Mouse (Mus musculus) forebrain, embryonic 13.5 days (tissue): ENCODE measurements around the gene Abca5. TPM values are rescaled to one million over a fixed set of nuclear protein-coding genes. Genes with fewer than 3 reads are reported as not detected.

ENCODE experiments used
- ATAC-seq: fragments of 200-750 bp; cut with Nextera tagmentation; 2 replicates; pipeline ENCODE4 v1.8.0; 2017
- H3K27ac ChIP-seq: fragments of 300-500 bp; sonication (generic); 2 replicates; pipeline ENCODE4 v1.5.1; 2015; ENCODE audit warnings: inconsistent platforms, mild to moderate bottlenecking, moderate library complexity
- H3K27me3 ChIP-seq: fragments of 300-500 bp; sonication (generic); 2 replicates; pipeline ENCODE4 v1.6.1; 2015; ENCODE audit warnings: mild to moderate bottlenecking, inconsistent platforms
- H3K36me3 ChIP-seq: fragments of 300-500 bp; sonication (generic); 2 replicates; pipeline ENCODE4 v1.6.1; 2015; ENCODE audit warnings: mild to moderate bottlenecking, inconsistent platforms; ENCODE audit not compliant: poor library complexity, severe bottlenecking
- H3K4me1 ChIP-seq: fragments of 300-500 bp; sonication (generic); 2 replicates; pipeline ENCODE4 v1.6.1; 2015; ENCODE audit warnings: inconsistent platforms
- H3K4me2 ChIP-seq: fragments of 300-500 bp; sonication (generic); 2 replicates; pipeline ENCODE4 v1.6.1; 2015; ENCODE audit warnings: inconsistent platforms, mild to moderate bottlenecking, moderate library complexity
- H3K4me3 ChIP-seq: fragments of 300-500 bp; sonication (generic); 2 replicates; pipeline ENCODE4 v1.5.1; 2015; ENCODE audit warnings: mild to moderate bottlenecking, inconsistent platforms
- H3K9ac ChIP-seq: fragments of 300-500 bp; sonication (generic); 2 replicates; pipeline ENCODE4 v1.6.1; 2015; ENCODE audit warnings: mild to moderate bottlenecking, inconsistent platforms
- H3K9me3 ChIP-seq: fragments of 300-500 bp; sonication (generic); replicated peaks from 2 replicates; pipeline ENCODE4 v1.6.1; 2016; ENCODE audit warnings: inconsistent platforms
- WGBS: fragments of 180-500 bp; shearing (Covaris S2); methylation state at CpG from one replicate; pipeline ENCODE4 v1.1.7; 2015; 5-methylcytosine and 5-hydroxymethylcytosine counted together
- polyA plus RNA-seq: library from polyadenylated mRNA; unstranded; fragments of >200 nt; fragmentation: Nextera tagmentation; extraction: Ambion mirVana; gene quantifications from 2 replicates; pipeline ENCODE4 v1.2.1, GENCODE M21; 2015

The Abca5 gene
- polyA plus RNA-seq, 1 experiment from 2014 or later = 4.8 TPM

GRCm38 (mm10) chr11:110257061-110257460 lies 80.5 kb downstream of the Abca5 start:
- no peak overlapping the region for H3K4me3 ChIP-seq
- H3K4me2 ChIP-seq = no peak overlapping the region
- no peak overlapping the region for H3K9ac ChIP-seq
- ATAC-seq = no peak
- peaks cover 7% of the 10 kb centered on the region for H3K9me3 ChIP-seq
- WGBS = 91% methylated on average over 4 of the region's 4 CpGs
- no peaks in the 10 kb centered on the region for H3K36me3 ChIP-seq
- H3K27me3 ChIP-seq = no peaks in the 10 kb centered on the region
- H3K4me1 ChIP-seq = no peaks in the 10 kb centered on the region
- no peak overlapping the region for H3K27ac ChIP-seq

GRCm38 (mm10) chr11:110252256-110252655 lies 85.3 kb downstream of the Abca5 start:
- Histone ChIP-seq H3K9me3 (no peaks in the 10 kb centered on the region), H3K4me2 (no peak overlapping the region), H3K27ac (no peak overlapping the region), H3K27me3 (no peaks in the 10 kb centered on the region), H3K36me3 (no peaks in the 10 kb centered on the region), H3K4me1 (no peaks in the 10 kb centered on the region), H3K9ac (no peak overlapping the region), H3K4me3 (no peak overlapping the region)
- no peak for ATAC-seq
- 85% methylated on average over 3 of the region's 3 CpGs for WGBS

GRCm38 (mm10) chr11:110251534-110251933 lies 86.0 kb downstream of the Abca5 start, which contains the start of gene Abca6:
Gene Abca6 (minus strand): TSS chr11:110251776.
- WGBS = 24% methylated on average over 8 of the region's 8 CpGs
- Histone ChIP-seq H3K27ac (no peak within 1 kb of the TSS), H3K9me3 (no peaks in the 10 kb centered on the region), H3K4me1 (no peaks in the 10 kb centered on the region), H3K27me3 (no peaks in the 10 kb centered on the region), H3K4me2 (peak within 1 kb of the TSS; percentile 49), H3K9ac (no peak within 1 kb of the TSS), H3K36me3 (no peaks in the 10 kb centered on the region), H3K4me3 (no peak within 1 kb of the TSS)
- no peak for ATAC-seq

- H3K36me3 ChIP-seq = no peaks in the 10 kb centered on the region
- WGBS = 95% methylated on average over 10 of the region's 10 CpGs
Observed at GRCm38 (mm10) chr11:110244730-110245129, 92.8 kb downstream of the Abca5 start.

GRCm38 (mm10) chr11:110237466-110237865 lies 100.0 kb downstream of the Abca5 start:
- Histone ChIP-seq H3K27ac (no peak overlapping the region), H3K4me1 (no peaks in the 10 kb centered on the region), H3K4me2 (no peak overlapping the region), H3K36me3 (no peaks in the 10 kb centered on the region), H3K4me3 (no peak overlapping the region), H3K27me3 (no peaks in the 10 kb centered on the region), H3K9ac (no peak overlapping the region), H3K9me3 (no peaks in the 10 kb centered on the region)
- 98% methylated on average over 2 of the region's 2 CpGs for WGBS
- no peak for ATAC-seq

More at GRCm38 (mm10) chr11:110244730-110245129, 92.8 kb downstream of the Abca5 start:
- Histone ChIP-seq H3K27ac (no peak overlapping the region), H3K4me2 (no peak overlapping the region), H3K9ac (no peak overlapping the region), H3K4me1 (no peaks in the 10 kb centered on the region), H3K27me3 (no peaks in the 10 kb centered on the region), H3K9me3 (no peaks in the 10 kb centered on the region), H3K4me3 (no peak overlapping the region)
- ATAC-seq = no peak

- H3K9ac ChIP-seq = no peak overlapping the region
- H3K9me3 ChIP-seq = no peaks in the 10 kb centered on the region
- H3K36me3 ChIP-seq = no peaks in the 10 kb centered on the region
- H3K4me1 ChIP-seq = no peaks in the 10 kb centered on the region
- no peak overlapping the region for H3K27ac ChIP-seq
- H3K4me3 ChIP-seq = no peak overlapping the region
- no peak overlapping the region for H3K4me2 ChIP-seq
- no peak for ATAC-seq
- no peaks in the 10 kb centered on the region for H3K27me3 ChIP-seq
Observed at GRCm38 (mm10) chr11:110232975-110233374, 104.5 kb downstream of the Abca5 start.

Other genes starting within 250 kb of the Abca5 start
- 0.25 and 0.37 TPM in 2 replicates for gene Abca8a, start 241.7 kb downstream of the Abca5 start, polyA plus RNA-seq
- gene Abca9, start 169.5 kb downstream of the Abca5 start, polyA plus RNA-seq = 1.2 and 1.7 TPM in 2 replicates
- 0.04 and 0.08 TPM in 2 replicates for gene Abca6, start 85.9 kb downstream of the Abca5 start, polyA plus RNA-seq
- gene Map2k6, start 61.4 kb upstream of the Abca5 start, polyA plus RNA-seq = 39.9 and 44.7 TPM in 2 replicates